Mouse (Mus musculus) lung, embryonic 15.5 days (tissue): ENCODE measurements around the gene Zer1. TPM values are rescaled to one million over a fixed set of nuclear protein-coding genes. Genes with fewer than 3 reads are reported as not detected.

Experiments used
- polyA plus RNA-seq: library from polyadenylated mRNA; unstranded; fragments of >200 nt; fragmentation: Nextera tagmentation; extraction: Ambion mirVana; gene quantifications from 2 replicates; pipeline ENCODE4 v1.2.1, GENCODE M21; 2015

Gene Zer1
- polyA plus RNA-seq, 1 experiment from 2014 or later: 8.1 TPM

Other genes starting within 250 kb of the Zer1 start
- gene Odf2, start 235.4 kb downstream of the Zer1 start, polyA plus RNA-seq: 55.8 and 62.3 TPM in 2 replicates
- 64.5 and 67.9 TPM in 2 replicates for gene Gle1, start 189.2 kb downstream of the Zer1 start, polyA plus RNA-seq
- gene Sptan1, start 159.0 kb downstream of the Zer1 start, polyA plus RNA-seq: 95.5 and 102 TPM in 2 replicates
- 34.0 and 34.5 TPM in 2 replicates for gene Wdr34, start 75.7 kb downstream of the Zer1 start, polyA plus RNA-seq
- gene Set, start 67.2 kb downstream of the Zer1 start, polyA plus RNA-seq: 449 and 465 TPM in 2 replicates
- 13.2 and 14.7 TPM in 2 replicates for gene Pkn3, start 46.9 kb downstream of the Zer1 start, polyA plus RNA-seq
- gene Zdhhc12, start 30.9 kb downstream of the Zer1 start, polyA plus RNA-seq: 31.4 and 32.5 TPM in 2 replicates
- gene Tbc1d13, start 9.2 kb upstream of the Zer1 start, polyA plus RNA-seq: 8.3 and 9.5 TPM in 2 replicates
- gene Endog, start 46.9 kb upstream of the Zer1 start, polyA plus RNA-seq: 16.2 and 16.7 TPM in 2 replicates
- 70.9 and 71.8 TPM in 2 replicates for gene Spout1, start 53.9 kb upstream of the Zer1 start, polyA plus RNA-seq
- gene Kyat1, start 81.3 kb upstream of the Zer1 start, polyA plus RNA-seq: 10.6 and 11.3 TPM in 2 replicates
- gene Lrrc8a, start 113.1 kb upstream of the Zer1 start, polyA plus RNA-seq: 39.1 and 40.9 TPM in 2 replicates
- gene Gm28035, start 116.0 kb upstream of the Zer1 start, polyA plus RNA-seq: 0.10 and 0.25 TPM in 2 replicates
- gene Phyhd1, start 141.6 kb upstream of the Zer1 start, polyA plus RNA-seq: 7.1 and 7.3 TPM in 2 replicates
- not detected in 2 replicates for gene Gm28038, start 156.5 kb upstream of the Zer1 start, polyA plus RNA-seq
- gene Dolk, start 161.7 kb upstream of the Zer1 start, polyA plus RNA-seq: 28.8 and 31.9 TPM in 2 replicates
- 28.2 and 30.4 TPM in 2 replicates for gene Nup188, start 161.8 kb upstream of the Zer1 start, polyA plus RNA-seq
- gene Sh3glb2, start 234.8 kb upstream of the Zer1 start, polyA plus RNA-seq: 74.3 and 80.3 TPM in 2 replicates
- gene Miga2, start 239.6 kb upstream of the Zer1 start, polyA plus RNA-seq: 21.2 and 24.2 TPM in 2 replicates